Mouse (Mus musculus) liver, postnatal 0 days (tissue): ENCODE measurements around the gene 6330409D20Rik.
A peak's percentile ranks its signal among the peaks of the same experiment; 100 is the strongest.

Experiments used
- CTCF ChIP-seq: sonication (generic); IDR thresholded peaks from 2 replicates; pipeline ENCODE4 v1.5.1; 2016; ENCODE audit warnings: antibody characterized with exemption, low read depth
- EP300 ChIP-seq: IDR thresholded peaks from 2 replicates; pipeline ENCODE4 v1.6.1; 2016; ENCODE audit warnings: antibody characterized with exemption, low read depth, mild to moderate bottlenecking

GRCm38 (mm10) chr2:32711301-32712056, 29.3 kb downstream of the 6330409D20Rik start:
- TF ChIP-seq CTCF (peak; percentile 29), EP300 (no peak)
